Mouse (Mus musculus): ENCODE results near the gene Nr1h4. TPM values are rescaled to one million over a fixed set of nuclear protein-coding genes. Genes with fewer than 3 reads are reported as not detected.

Nr1h4 gene
- polyA plus RNA-seq, 1 experiment from 2014 or later = not detected

GRCm38 (mm10) chr10:89551657-89552056 lies 18.3 kb upstream of the Nr1h4 start:
- WGBS = 91% methylated on average over 4 of the region's 4 CpGs
- no peak overlapping the region for H3K4me3 ChIP-seq
- no peaks in the 10 kb centered on the region for H3K9me3 ChIP-seq (replicated peaks)
- H3K4me2 ChIP-seq (replicated peaks) = no peak overlapping the region
- H3K4me1 ChIP-seq = 0 out of 2 replicates have a peak, but pooled peaks cover 4% of the 10 kb centered on the region
- no peak overlapping the region for H3K27ac ChIP-seq
- no peak overlapping the region for H3K9ac ChIP-seq
- H3K36me3 ChIP-seq = no peaks in the 10 kb centered on the region
- H3K27me3 ChIP-seq = no peaks in the 10 kb centered on the region
- ATAC-seq (ENCODE audit: low FRiP score) = no peak

GRCm38 (mm10) chr10:89548028-89548427 lies 14.6 kb upstream of the Nr1h4 start:
- ATAC-seq (ENCODE audit: low FRiP score) = peak; percentile 86

GRCm38 (mm10) chr10:89546989-89547388 lies 13.6 kb upstream of the Nr1h4 start:
- peak overlapping the region; percentile 69; the same call in 1 of the 2 replicates for H3K27ac ChIP-seq
- no peak overlapping the region for H3K4me2 ChIP-seq (replicated peaks)
- 0 out of 2 replicates have a peak, but pooled peaks cover 4% of the 10 kb centered on the region for H3K4me1 ChIP-seq
- no peaks in the 10 kb centered on the region for H3K27me3 ChIP-seq
- no peaks in the 10 kb centered on the region for H3K9me3 ChIP-seq (replicated peaks)
- 93% methylated on average over 2 of the region's 2 CpGs for WGBS
- no peaks in the 10 kb centered on the region for H3K36me3 ChIP-seq
- H3K9ac ChIP-seq = no peak overlapping the region
- ATAC-seq (ENCODE audit: low FRiP score) = no peak
- no peak overlapping the region for H3K4me3 ChIP-seq

More at GRCm38 (mm10) chr10:89548028-89548427, 14.6 kb upstream of the Nr1h4 start:
- Histone ChIP-seq H3K9me3 (replicated peaks) (no peaks in the 10 kb centered on the region), H3K9ac (no peak overlapping the region), H3K27ac (peak overlapping the region; percentile 69), H3K27me3 (no peaks in the 10 kb centered on the region), H3K4me2 (replicated peaks) (no peak overlapping the region), H3K4me3 (no peak overlapping the region), H3K36me3 (no peaks in the 10 kb centered on the region), H3K4me1 (0 out of 2 replicates have a peak, but pooled peaks cover 4% of the 10 kb centered on the region)
- WGBS = 49% methylated on average over 6 of the region's 6 CpGs

- 76% methylated on average over 6 of the region's 6 CpGs for WGBS
- Histone ChIP-seq H3K4me3 (no peak overlapping the region), H3K27ac (no peak overlapping the region), H3K36me3 (no peaks in the 10 kb centered on the region), H3K27me3 (no peaks in the 10 kb centered on the region), H3K4me2 (replicated peaks) (no peak overlapping the region), H3K4me1 (0 out of 2 replicates have a peak, but pooled peaks cover 4% of the 10 kb centered on the region), H3K9me3 (replicated peaks) (no peaks in the 10 kb centered on the region), H3K9ac (no peak overlapping the region)
- no peak for ATAC-seq (ENCODE audit: low FRiP score)
Measured at GRCm38 (mm10) chr10:89543867-89544266, 10.5 kb upstream of the Nr1h4 start.

- no peaks in the 10 kb centered on the region for H3K27me3 ChIP-seq
- 88% methylated on average over 3 of the region's 3 CpGs for WGBS
- no peaks in the 10 kb centered on the region for H3K36me3 ChIP-seq
- H3K4me3 ChIP-seq = no peak overlapping the region
- no peaks in the 10 kb centered on the region for H3K4me1 ChIP-seq
- no peaks in the 10 kb centered on the region for H3K9me3 ChIP-seq (replicated peaks)
- no peak for ATAC-seq (ENCODE audit: low FRiP score)
- H3K9ac ChIP-seq = no peak overlapping the region
- no peak overlapping the region for H3K27ac ChIP-seq
- H3K4me2 ChIP-seq (replicated peaks) = no peak overlapping the region
Measured at GRCm38 (mm10) chr10:89542321-89542720, 8.9 kb upstream of the Nr1h4 start.

- no peak overlapping the region for H3K27ac ChIP-seq
- no peak overlapping the region for H3K4me2 ChIP-seq (replicated peaks)
- H3K4me1 ChIP-seq = no peaks in the 10 kb centered on the region
- no peaks in the 10 kb centered on the region for H3K27me3 ChIP-seq
- H3K4me3 ChIP-seq = no peak overlapping the region
- ATAC-seq (ENCODE audit: low FRiP score) = no peak
- no peak overlapping the region for H3K9ac ChIP-seq
- no peaks in the 10 kb centered on the region for H3K9me3 ChIP-seq (replicated peaks)
- WGBS = 86% methylated on average over 5 of the region's 5 CpGs
- H3K36me3 ChIP-seq = no peaks in the 10 kb centered on the region
Measured at GRCm38 (mm10) chr10:89532451-89532850, 934 bp downstream of the Nr1h4 start.

GRCm38 (mm10) chr10:89531976-89532375 lies 1.4 kb downstream of the Nr1h4 start:
- no peaks in the 10 kb centered on the region for H3K9me3 ChIP-seq (replicated peaks)
- ATAC-seq (ENCODE audit: low FRiP score) = no peak
- no peaks in the 10 kb centered on the region for H3K36me3 ChIP-seq
- WGBS = 80% methylated on average over 2 of the region's 2 CpGs
- H3K9ac ChIP-seq = no peak overlapping the region
- no peaks in the 10 kb centered on the region for H3K4me1 ChIP-seq
- H3K27me3 ChIP-seq = no peaks in the 10 kb centered on the region
- H3K4me3 ChIP-seq = no peak overlapping the region
- H3K27ac ChIP-seq = no peak overlapping the region
- H3K4me2 ChIP-seq (replicated peaks) = no peak overlapping the region

- Histone ChIP-seq H3K9ac (no peak overlapping the region), H3K27me3 (no peaks in the 10 kb centered on the region), H3K4me1 (no peaks in the 10 kb centered on the region), H3K36me3 (no peaks in the 10 kb centered on the region), H3K4me2 (replicated peaks) (no peak overlapping the region), H3K27ac (no peak overlapping the region), H3K4me3 (no peak overlapping the region), H3K9me3 (replicated peaks) (no peaks in the 10 kb centered on the region)
- ATAC-seq (ENCODE audit: low FRiP score) = no peak
- WGBS = 74% methylated on average over 5 of the region's 5 CpGs
Measured at GRCm38 (mm10) chr10:89531194-89531634, 2.2 kb downstream of the Nr1h4 start.

- no peak for ATAC-seq (ENCODE audit: low FRiP score)
- Histone ChIP-seq H3K4me3 (no peak overlapping the region), H3K27me3 (no peaks in the 10 kb centered on the region), H3K27ac (no peak overlapping the region), H3K36me3 (no peaks in the 10 kb centered on the region), H3K9me3 (replicated peaks) (no peaks in the 10 kb centered on the region), H3K4me1 (no peaks in the 10 kb centered on the region), H3K9ac (no peak overlapping the region), H3K4me2 (replicated peaks) (no peak overlapping the region)
- WGBS = 88% methylated on average over 5 of the region's 5 CpGs
Measured at GRCm38 (mm10) chr10:89527054-89527453, 6.3 kb downstream of the Nr1h4 start.

GRCm38 (mm10) chr10:89525823-89526222 lies 7.6 kb downstream of the Nr1h4 start:
- no peak for ATAC-seq (ENCODE audit: low FRiP score)

GRCm38 (mm10) chr10:89522481-89522880 lies 10.9 kb downstream of the Nr1h4 start:
- Histone ChIP-seq H3K9ac (no peak overlapping the region), H3K27ac (no peak overlapping the region), H3K9me3 (replicated peaks) (no peaks in the 10 kb centered on the region), H3K4me1 (no peaks in the 10 kb centered on the region), H3K4me3 (no peak overlapping the region), H3K4me2 (replicated peaks) (no peak overlapping the region), H3K36me3 (no peaks in the 10 kb centered on the region), H3K27me3 (no peaks in the 10 kb centered on the region)
- no peak for ATAC-seq (ENCODE audit: low FRiP score)
- 85% methylated on average over 7 of the region's 7 CpGs for WGBS

More at GRCm38 (mm10) chr10:89525823-89526222, 7.6 kb downstream of the Nr1h4 start:
- H3K4me1 ChIP-seq = no peaks in the 10 kb centered on the region
- H3K36me3 ChIP-seq = no peaks in the 10 kb centered on the region
- H3K9ac ChIP-seq = no peak overlapping the region
- no peaks in the 10 kb centered on the region for H3K9me3 ChIP-seq (replicated peaks)
- H3K4me2 ChIP-seq (replicated peaks) = no peak overlapping the region
- H3K27me3 ChIP-seq = no peaks in the 10 kb centered on the region
- H3K27ac ChIP-seq = no peak overlapping the region
- WGBS = 71% methylated on average over 2 of the region's 2 CpGs
- no peak overlapping the region for H3K4me3 ChIP-seq

- no peaks in the 10 kb centered on the region for H3K27me3 ChIP-seq
- H3K9me3 ChIP-seq (replicated peaks) = no peaks in the 10 kb centered on the region
- ATAC-seq (ENCODE audit: low FRiP score) = no peak
- WGBS = 90% methylated on average over 9 of the region's 9 CpGs
- H3K9ac ChIP-seq = no peak overlapping the region
- no peaks in the 10 kb centered on the region for H3K4me1 ChIP-seq
- no peaks in the 10 kb centered on the region for H3K36me3 ChIP-seq
- no peak overlapping the region for H3K4me2 ChIP-seq (replicated peaks)
- H3K27ac ChIP-seq = no peak overlapping the region
- H3K4me3 ChIP-seq = no peak overlapping the region
Measured at GRCm38 (mm10) chr10:89521790-89522431, 11.5 kb downstream of the Nr1h4 start.

- no peak overlapping the region for H3K4me3 ChIP-seq
- no peak overlapping the region for H3K27ac ChIP-seq
- 92% methylated on average over 4 of the region's 4 CpGs for whole genome bisulfite sequencing
- no peak overlapping the region for H3K9ac ChIP-seq
- H3K4me1 ChIP-seq = no peaks in the 10 kb centered on the region
- H3K36me3 ChIP-seq = no peaks in the 10 kb centered on the region
- no peak overlapping the region for H3K4me2 ChIP-seq (replicated peaks)
- no peaks in the 10 kb centered on the region for H3K9me3 ChIP-seq (replicated peaks)
- no peaks in the 10 kb centered on the region for H3K27me3 ChIP-seq
- no peak for ATAC-seq (ENCODE audit: low FRiP score)
Measured at GRCm38 (mm10) chr10:89520381-89520780, 13.0 kb downstream of the Nr1h4 start.
